Mouse (Mus musculus) brown adipose tissue, adult 24 weeks (tissue): Measurements from ENCODE around the gene Pcnx2. TPM values are rescaled to one million over a fixed set of nuclear protein-coding genes. Genes with fewer than 3 reads are reported as not detected.

ENCODE experiments used
- H3K27ac ChIP-seq: fragments of 200-500 bp; replicated peaks from 2 replicates; pipeline ENCODE4 v1.5.1; 2012; ENCODE audit warnings: low read depth, mild to moderate bottlenecking, low read length
- H3K4me1 ChIP-seq: fragments of 200-500 bp; 2 replicates; pipeline ENCODE4 v1.6.1; 2012; ENCODE audit warnings: low read length, mixed read lengths; ENCODE audit not compliant: control insufficient read depth, insufficient read depth, insufficient read length
- H3K4me3 ChIP-seq: fragments of 200-500 bp; 2 replicates; pipeline ENCODE4 v1.5.1; 2012; ENCODE audit warnings: low read depth, mild to moderate bottlenecking, low read length, moderate library complexity; ENCODE audit not compliant: insufficient read depth
- polyA plus RNA-seq: library from polyadenylated mRNA; stranded (reverse); fragments of >200 nt; gene quantifications from 2 replicates; pipeline ENCODE4 v1.2.4, GENCODE M21; 2012; ENCODE audit not compliant: missing spikeins, insufficient read depth, insufficient read length

The Pcnx2 gene
- polyA plus RNA-seq, 1 experiment = not detected

GRCm38 (mm10) chr8:125773281-125773803 is 124.8 kb downstream of the Pcnx2 start:
- H3K4me3 ChIP-seq = no peak overlapping the region
- no peaks in the 10 kb centered on the region for H3K4me1 ChIP-seq
- no peak overlapping the region for H3K27ac ChIP-seq

- Histone ChIP-seq H3K27ac (no peak overlapping the region), H3K4me3 (no peak overlapping the region)
These were observed 125.8 kb downstream of the Pcnx2 start for GRCm38 (mm10) chr8:125772300-125772699.

GRCm38 (mm10) chr8:125768079-125768478 is 130.0 kb downstream of the Pcnx2 start:
- Histone ChIP-seq H3K27ac (no peak overlapping the region), H3K4me3 (no peak overlapping the region), H3K4me1 (no peaks in the 10 kb centered on the region)

More at GRCm38 (mm10) chr8:125772300-125772699, 125.8 kb downstream of the Pcnx2 start:
- no peaks in the 10 kb centered on the region for H3K4me1 ChIP-seq

- Histone ChIP-seq H3K4me3 (no peak overlapping the region), H3K27ac (no peak overlapping the region), H3K4me1 (no peaks in the 10 kb centered on the region)
These were observed 134.9 kb downstream of the Pcnx2 start for GRCm38 (mm10) chr8:125763066-125763786.

GRCm38 (mm10) chr8:125759022-125759421 is 139.1 kb downstream of the Pcnx2 start:
- Histone ChIP-seq H3K27ac (no peak overlapping the region), H3K4me3 (no peak overlapping the region), H3K4me1 (no peaks in the 10 kb centered on the region)

- no peak overlapping the region for H3K27ac ChIP-seq
- no peak overlapping the region for H3K4me3 ChIP-seq
- no peaks in the 10 kb centered on the region for H3K4me1 ChIP-seq
These were observed 141.0 kb downstream of the Pcnx2 start for GRCm38 (mm10) chr8:125757106-125757496.

- Histone ChIP-seq H3K4me3 (no peak overlapping the region), H3K4me1 (no peaks in the 10 kb centered on the region), H3K27ac (no peak overlapping the region)
These were observed 141.6 kb downstream of the Pcnx2 start for GRCm38 (mm10) chr8:125756391-125757105.

- Histone ChIP-seq H3K27ac (no peak overlapping the region), H3K4me3 (no peak overlapping the region), H3K4me1 (no peaks in the 10 kb centered on the region)
These were observed 142.2 kb downstream of the Pcnx2 start for GRCm38 (mm10) chr8:125755896-125756295.

GRCm38 (mm10) chr8:125750846-125751245 is 147.3 kb downstream of the Pcnx2 start:
- H3K4me1 ChIP-seq = no peaks in the 10 kb centered on the region
- no peak overlapping the region for H3K4me3 ChIP-seq
- no peak overlapping the region for H3K27ac ChIP-seq

- Histone ChIP-seq H3K27ac (no peak overlapping the region), H3K4me3 (no peak overlapping the region), H3K4me1 (no peaks in the 10 kb centered on the region)
These were observed 150.7 kb downstream of the Pcnx2 start for GRCm38 (mm10) chr8:125747390-125747789.

- no peak overlapping the region for H3K4me3 ChIP-seq
- no peak overlapping the region for H3K27ac ChIP-seq
- no peaks in the 10 kb centered on the region for H3K4me1 ChIP-seq
These were observed 153.1 kb downstream of the Pcnx2 start for GRCm38 (mm10) chr8:125744914-125745576.

- no peak overlapping the region for H3K4me3 ChIP-seq
- no peak overlapping the region for H3K27ac ChIP-seq
- H3K4me1 ChIP-seq = no peaks in the 10 kb centered on the region
These were observed 155.7 kb downstream of the Pcnx2 start for GRCm38 (mm10) chr8:125742406-125742805.

- H3K4me1 ChIP-seq = no peaks in the 10 kb centered on the region
- H3K4me3 ChIP-seq = no peak overlapping the region
- H3K27ac ChIP-seq = no peak overlapping the region
These were observed 156.3 kb downstream of the Pcnx2 start for GRCm38 (mm10) chr8:125741855-125742254.

- H3K4me3 ChIP-seq = no peak overlapping the region
- no peaks in the 10 kb centered on the region for H3K4me1 ChIP-seq
- no peak overlapping the region for H3K27ac ChIP-seq
These were observed 156.7 kb downstream of the Pcnx2 start for GRCm38 (mm10) chr8:125741377-125741776.

- no peaks in the 10 kb centered on the region for H3K4me1 ChIP-seq
- H3K27ac ChIP-seq = no peak overlapping the region
- no peak overlapping the region for H3K4me3 ChIP-seq
These were observed 157.5 kb downstream of the Pcnx2 start for GRCm38 (mm10) chr8:125740655-125741054.
